Mouse (Mus musculus) ES-Bruce4 (cell line): ENCODE results near the gene Olfr1138.

Experiments
- CTCF ChIP-seq: IDR thresholded peaks from one replicate; pipeline ENCODE4 v1.8.1; 2011; ENCODE audit warnings: low read depth, low read length
- EP300 ChIP-seq: IDR thresholded peaks from 2 replicates; pipeline ENCODE4 v1.6.1; 2011; ENCODE audit warnings: low read depth, low read length; ENCODE audit not compliant: insufficient read depth
- POLR2A ChIP-seq: IDR thresholded peaks from one replicate; pipeline ENCODE4 v1.8.1; 2011; ENCODE audit warnings: low read length; ENCODE audit not compliant: insufficient read depth

DNA sequence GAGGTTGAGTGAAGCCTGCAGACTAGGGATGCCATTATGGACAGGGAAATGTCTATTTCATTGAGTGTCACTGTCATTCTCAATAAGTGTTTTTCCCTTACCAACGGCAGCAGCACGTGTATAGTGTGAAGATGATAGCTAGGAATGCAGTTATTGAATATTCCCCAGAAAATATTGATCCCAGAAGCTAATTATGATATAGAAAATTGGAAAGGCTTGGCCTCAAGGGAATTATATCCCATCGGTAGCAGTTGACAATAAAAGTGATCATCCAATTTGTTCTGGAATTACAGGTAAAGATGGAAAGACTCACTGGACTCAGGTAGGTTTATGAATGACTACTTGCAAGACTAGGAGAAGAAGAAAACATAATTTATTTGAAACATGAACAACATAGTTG lies 3.7 kb upstream of the Olfr1138 start, which contains the start of gene Olfr1140:
- TF ChIP-seq POLR2A (no peak), CTCF (no peak), EP300 (no peak)
